In genomic region chr14:93887066-93887465, GRCm38 (mm10) we compare ENCODE assay signal across 15 mouse cellular contexts. TPM values are rescaled to one million over a fixed set of nuclear protein-coding genes. Genes with fewer than 3 reads are reported as not detected.
DNase-seq lines count a peak whose midpoint lies in the region; ATAC-seq and TF ChIP-seq lines count a peak whose summit lies in the region.
"Had no signal": no experiment of that assay in that cellular context is flagged by ENCODE, and none has a peak within 500 bp of the region (broad histone marks: within the 10 kb centered on the region; RNA-seq: fewer than 3 reads in every experiment).

No protein-coding gene starts in this region.

- H3K4me1 ChIP-seq in midbrain, embryonic 13.5 days (replicated peaks), result peaks cover 53% of the 10 kb centered on the region
- H3K4me1 ChIP-seq in midbrain, embryonic 10.5 days, result peaks cover 23% of the 10 kb centered on the region
- peaks cover 7% of the 10 kb centered on the region for H3K4me1 ChIP-seq in hindbrain, embryonic 16.5 days (ENCODE audit: control insufficient read depth, insufficient read depth, low read depth, low read length)
- H3K4me1 ChIP-seq in olfactory bulb, adult 2 months (ENCODE audit: control insufficient read depth, insufficient read depth, low read length), result peaks cover 7% of the 10 kb centered on the region

- H3K4me2 ChIP-seq in midbrain, embryonic 13.5 days (replicated peaks), result peak overlapping the region; percentile 74
- H3K4me2 ChIP-seq in hindbrain, embryonic 16.5 days (ENCODE audit: low read length), result peak overlapping the region; percentile 72
- H3K4me2 ChIP-seq: kidney, embryonic 15.5 days had no signal

- H3K9ac ChIP-seq in midbrain, embryonic 13.5 days (replicated peaks), result peak overlapping the region; percentile 69
- peak overlapping the region; percentile 51; the same call in 1 of the 2 replicates for H3K9ac ChIP-seq in hindbrain, embryonic 16.5 days (ENCODE audit: low read depth, low read length)
- H3K9ac ChIP-seq: kidney, embryonic 15.5 days had no signal

- no peak for TF ChIP-seq CTCF in olfactory bulb, adult 2 months (IDR thresholded peaks at IDR 0.05; ENCODE audit: insufficient read depth, low read depth, low read length)

- H3K9me3 ChIP-seq in midbrain, embryonic 13.5 days, result no peaks in the 10 kb centered on the region
- H3K9me3 ChIP-seq in midbrain, embryonic 10.5 days (replicated peaks), result no peaks in the 10 kb centered on the region
- H3K9me3 ChIP-seq in hindbrain, embryonic 16.5 days (ENCODE audit: control insufficient read depth, low read length), result no peaks in the 10 kb centered on the region
- H3K9me3 ChIP-seq: kidney, embryonic 15.5 days had no signal

- peak; percentile 29 for DNase-seq in cerebellum, adult 9-10 months
- no peak for DNase-seq in cerebellum, postnatal 36 days
- DNase-seq in midbrain, embryonic 10.5 days (ENCODE audit: low spot score), result no peak
- no peak for DNase-seq in spleen, postnatal 14 days (ENCODE audit: low spot score in 2 of 2)
- DNase-seq in left cerebral cortex, adult 8-10 months (ENCODE audit: low spot score in 2 of 2), result no peak
- DNase-seq: cerebellum, adult 8-10 months; layer of hippocampus, adult 9-11 months; lung, adult 18-20 months; retina, postnatal 1 day; spleen, adult 18-20 months had no signal

- no peaks in the 10 kb centered on the region for H3K27me3 ChIP-seq in midbrain, embryonic 13.5 days
- peaks cover 7% of the 10 kb centered on the region; the same call in 1 of the 2 replicates for H3K27me3 ChIP-seq in midbrain, embryonic 10.5 days (ENCODE audit: low read depth, poor library complexity, severe bottlenecking)
- H3K27me3 ChIP-seq in hindbrain, embryonic 16.5 days (replicated peaks; ENCODE audit: control insufficient read depth, insufficient read depth, low read length), result no peaks in the 10 kb centered on the region

- no peak for TF ChIP-seq POLR2A in olfactory bulb, adult 2 months (IDR thresholded peaks at IDR 0.05; ENCODE audit: insufficient read depth, low read depth, low read length)

- WGBS in midbrain, embryonic 13.5 days, result 62% methylated on average over 7 of the region's 7 CpGs
- WGBS in midbrain, embryonic 10.5 days, result 84% methylated on average over 7 of the region's 7 CpGs
- 52% methylated on average over 7 of the region's 7 CpGs for WGBS in hindbrain, embryonic 16.5 days
- WGBS in olfactory bulb, adult 2 months, result 17% methylated on average over 7 of the region's 7 CpGs

- H3K27ac ChIP-seq in midbrain, embryonic 13.5 days, result no peak overlapping the region
- H3K27ac ChIP-seq in midbrain, embryonic 10.5 days (replicated peaks), result no peak overlapping the region
- no peak overlapping the region for H3K27ac ChIP-seq in hindbrain, embryonic 16.5 days (ENCODE audit: low read depth, low read length)
- H3K27ac ChIP-seq in olfactory bulb, adult 2 months (ENCODE audit: insufficient read depth, low read depth, low read length), result 0 out of 2 replicates have a peak overlapping the region, but pooled peaks have one; percentile 18
- H3K27ac ChIP-seq: kidney, embryonic 15.5 days had no signal

- peak overlapping the region; percentile 61 for H3K4me3 ChIP-seq in midbrain, embryonic 13.5 days (replicated peaks)
- H3K4me3 ChIP-seq in midbrain, embryonic 10.5 days, result no peak overlapping the region
- peak overlapping the region; percentile 58 for H3K4me3 ChIP-seq in hindbrain, embryonic 16.5 days (ENCODE audit: low read length)
- H3K4me3 ChIP-seq in olfactory bulb, adult 2 months (ENCODE audit: insufficient read depth, low read depth, low read length), result peak overlapping the region; percentile 24; the same call in 1 of the 2 replicates
- H3K4me3 ChIP-seq: kidney, embryonic 15.5 days had no signal

- ATAC-seq in midbrain, embryonic 13.5 days, result no peak
- no peak for ATAC-seq in hindbrain, embryonic 16.5 days
- ATAC-seq: Patski had no signal

- H3K36me3 ChIP-seq in midbrain, embryonic 13.5 days, result no peaks in the 10 kb centered on the region
- no peaks in the 10 kb centered on the region for H3K36me3 ChIP-seq in midbrain, embryonic 10.5 days
- H3K36me3 ChIP-seq in hindbrain, embryonic 16.5 days (ENCODE audit: control insufficient read depth, insufficient read depth, low read length), result peaks cover 5% of the 10 kb centered on the region; the same call in 1 of the 2 replicates
- H3K36me3 ChIP-seq: kidney, embryonic 15.5 days had no signal

RNA-seq across cellular contexts. Expression of gene Pcdh9, which starts 3.4 kb away (rescaled TPM):
- polyA plus RNA-seq in midbrain, embryonic 13.5 days (2015; fragmentation: Nextera tagmentation; extraction: Ambion mirVana), result 105 and 122 TPM in 2 replicates
- polyA plus RNA-seq in midbrain, embryonic 10.5 days (2016; fragmentation: Nextera tagmentation; extraction: Ambion mirVana), result 24.1 and 41.4 TPM in 2 replicates
- 216 and 232 TPM in 2 replicates for polyA plus RNA-seq in hindbrain, embryonic 16.5 days (2015; fragmentation: Nextera tagmentation; extraction: Ambion mirVana)
- polyA plus RNA-seq in olfactory bulb, adult 2 months (2012; ENCODE audit: insufficient read depth, insufficient read length, low replicate concordance, missing spikeins), result not detected in 2 replicates
- 100 to 1,000 TPM; 170 to 200 (median 175) TPM for total RNA-seq in left cerebral cortex, adult 8-10 months (2022)
- polyA plus RNA-seq: Patski had no signal
